Comparison of ENCODE assay signal across 9 mouse cellular contexts in genomic region chr11:110268244-110268844, GRCm38 (mm10). TPM values are rescaled to one million over a fixed set of nuclear protein-coding genes. Genes with fewer than 3 reads are reported as not detected.
DNase-seq lines count a peak whose midpoint lies in the region; ATAC-seq and TF ChIP-seq lines count a peak whose summit lies in the region.
"Had no signal": no experiment of that assay in that cellular context is flagged by ENCODE, and none has a peak within 500 bp of the region (broad histone marks: within the 10 kb centered on the region; RNA-seq: fewer than 3 reads in every experiment).

No protein-coding gene starts in this region.

- peak overlapping the region; percentile 40 for H3ac ChIP-seq in C2C12 (ENCODE audit: control insufficient read depth, insufficient read length, low read depth)

- no peaks in the 10 kb centered on the region for H3K27me3 ChIP-seq in C2C12 (ENCODE audit: control insufficient read depth, insufficient read depth, insufficient read length)
- H3K27me3 ChIP-seq in liver, adult 2 months (ENCODE audit: control insufficient read depth, insufficient read depth, low read length) = no peaks in the 10 kb centered on the region
- H3K27me3 ChIP-seq: embryonic facial prominence, embryonic 12.5 days had no signal

- H3K79me3 ChIP-seq in C2C12 (ENCODE audit: low read depth) = no peaks in the 10 kb centered on the region

- peaks cover 5% of the 10 kb centered on the region for H3K4me1 ChIP-seq in bone marrow macrophage, adult 2 months (ENCODE audit: control insufficient read depth, insufficient read depth, low read length)
- peaks cover 4% of the 10 kb centered on the region; the same call in 1 of the 2 replicates for H3K4me1 ChIP-seq in liver, adult 2 months (ENCODE audit: control insufficient read depth, insufficient read depth, low read length)
- H3K4me1 ChIP-seq: embryonic facial prominence, embryonic 12.5 days had no signal

- H3K36me3 ChIP-seq in C2C12 (ENCODE audit: control insufficient read depth, insufficient read depth) = no peaks in the 10 kb centered on the region
- H3K36me3 ChIP-seq in liver, adult 2 months (ENCODE audit: control insufficient read depth, insufficient read depth, low read length) = no peaks in the 10 kb centered on the region
- H3K36me3 ChIP-seq: embryonic facial prominence, embryonic 12.5 days had no signal

- peak; percentile 60 for TF ChIP-seq CTCF in C2C12 (IDR thresholded peaks at IDR 0.05; ENCODE audit: control insufficient read depth, insufficient read depth, insufficient read length)
- TF ChIP-seq CTCF in bone marrow macrophage, adult 2 months (IDR thresholded peaks at IDR 0.05; ENCODE audit: low read depth, low read length) = peak; percentile 79
- TF ChIP-seq CTCF in liver, adult 2 months (IDR thresholded peaks at IDR 0.05; ENCODE audit: low read depth, low read length) = peak; percentile 89

- H3K27ac ChIP-seq in bone marrow macrophage, adult 2 months (ENCODE audit: insufficient read depth, low read depth, low read length) = peak overlapping the region; percentile 45; the same call in 1 of the 2 replicates
- peak overlapping the region; percentile 63 for H3K27ac ChIP-seq in liver, adult 2 months (replicated peaks; ENCODE audit: insufficient read depth, low read depth, low read length)
- H3K27ac ChIP-seq: embryonic facial prominence, embryonic 12.5 days had no signal

- no peak overlapping the region for H3K4me3 ChIP-seq in C2C12 (ENCODE audit: insufficient read depth, poor library complexity, severe bottlenecking)
- H3K4me3 ChIP-seq in bone marrow macrophage, adult 2 months (ENCODE audit: insufficient read depth, low read length) = peak overlapping the region; percentile 23; the same call in 1 of the 2 replicates
- peak overlapping the region; percentile 17 for H3K4me3 ChIP-seq in liver, adult 2 months (ENCODE audit: insufficient read depth, low read depth, low read length)
- H3K4me3 ChIP-seq: embryonic facial prominence, embryonic 12.5 days had no signal

- peak; percentile 92 for ATAC-seq in erythroblast, adult 5-6 weeks (replicated peaks; ENCODE audit: low FRiP score, poor library complexity, severe bottlenecking)

- no peaks in the 10 kb centered on the region for H3K79me2 ChIP-seq in C2C12 (ENCODE audit: control insufficient read depth, insufficient read depth)
- no peaks in the 10 kb centered on the region for H3K79me2 ChIP-seq in liver, adult 2 months (ENCODE audit: control insufficient read depth, insufficient read depth, low read length)

- no peak for TF ChIP-seq POLR2A in bone marrow macrophage, adult 2 months (IDR thresholded peaks at IDR 0.05; ENCODE audit: borderline replicate concordance, low read depth, low read length)
- no peak for TF ChIP-seq POLR2A in liver, adult 2 months (IDR thresholded peaks at IDR 0.05; ENCODE audit: extremely low read depth, insufficient read depth, low read length)

- peak overlapping the region; percentile 68 for H3K9ac ChIP-seq in liver, adult 2 months (ENCODE audit: low read depth, low read length)
- H3K9ac ChIP-seq: embryonic facial prominence, embryonic 12.5 days had no signal

- 24% methylated on average over 8 of the region's 8 CpGs for WGBS in liver, adult 2 months

- peak; percentile 88 for DNase-seq in heart, adult 8-10 months (ENCODE audit: low spot score)
- DNase-seq in kidney, adult 9 months = peak; percentile 78
- peak; percentile 80 for DNase-seq in liver, adult 2 months (ENCODE audit: extremely low read depth, low read depth, low spot score)
- DNase-seq in monocyte, adult 2 months (ENCODE audit: low read depth in 1 of 2, low spot score in 2 of 2) = peak; percentile 61 to 83
- DNase-seq in spleen, postnatal 10 days (ENCODE audit: low spot score in 2 of 2) = peak; percentile 77 to 92

TF ChIP-seq in C2C12, 6 proteins besides CTCF, POLR2A, EP300 and RAD21:
- TF ChIP-seq MYOD1 (IDR thresholded peaks at IDR 0.05; ENCODE audit: control insufficient read depth, insufficient read length, low read depth) (no peak), USF1 (IDR thresholded peaks at IDR 0.05; ENCODE audit: low read depth) (no peak), MYOG (IDR thresholded peaks at IDR 0.05; ENCODE audit: control insufficient read depth, extremely low read depth, insufficient read length) (no peak), FOSL1 (IDR thresholded peaks at IDR 0.05; ENCODE audit: insufficient read depth, low read length, poor library complexity, severe bottlenecking) (no peak), CEBPB (IDR thresholded peaks at IDR 0.05; ENCODE audit: low read depth) (no peak), MAX (IDR thresholded peaks at IDR 0.05) (no peak)

RNA-seq across cellular contexts. Expression of gene Abca6, which starts 16.8 kb away (rescaled TPM):
- polyA plus RNA-seq in C2C12 (2012; fragmentation: generic; extraction: Trizol) = not detected
- polyA plus RNA-seq in bone marrow macrophage, adult 2 months (2012; ENCODE audit: insufficient read depth, insufficient read length, missing spikeins) = 4.6 and 5.6 TPM in 2 replicates
- not detected in 2 replicates for total RNA-seq in erythroblast, adult 5-6 weeks (2015; ENCODE audit: low replicate concordance)
- 0.09 and 0.98 TPM in 2 replicates for total RNA-seq in erythroblast, adult 5-6 weeks (2017; ENCODE audit: low replicate concordance)
- 1 to 10 TPM; 4.0 to 7.5 (median 6.2) TPM for total RNA-seq in heart, adult 8-10 months (2022)
- total RNA-seq in liver, adult 2 months (2014; rRNA removed) = 285 and 296 TPM in 2 replicates
- 20.9 and 24.9 TPM in 2 replicates for polyA plus RNA-seq in liver, adult 2 months (2012; rRNA removed)

Comparison
In these comparisons a context has a peak if more than half of its experiments do, and no peak if none do; other contexts are left out.
1. RNA of gene Abca6, which starts 16.8 kb away (total RNA-seq): 285 to 296 TPM in liver, adult 2 months; 4.0 to 7.5 TPM in heart, adult 8-10 months and 0.09 to 0.98 TPM in erythroblast, adult 5-6 weeks; every median in the first group is over 10 times any median in the second.
2. Peak in every context shown above with its lines, with median percentiles within 50 percentile points of each other: CTCF ChIP-seq and DNase-seq.